Mouse (Mus musculus) common myeloid progenitor, adult 5-6 weeks (primary cell): ENCODE measurements around the gene Srgap3. TPM values are rescaled to one million over a fixed set of nuclear protein-coding genes. Genes with fewer than 3 reads are reported as not detected.
A peak's percentile ranks its signal among the peaks of the same experiment; 100 is the strongest.

Experiments
- ATAC-seq: replicated peaks from 2 replicates; pipeline ENCODE4 v1.8.0; 2016; ENCODE audit warnings: low read depth, mild to moderate bottlenecking, moderate TSS enrichment, inconsistent platforms; ENCODE audit not compliant: poor library complexity, severe bottlenecking
- total RNA-seq: library from RNA; stranded (forward); fragments of 200-1000, 187-1606 nt; gene quantifications from 2 replicates; pipeline ENCODE4 v1.2.3, GENCODE M21; 2017

The Srgap3 gene
- 2.5 and 8.0 TPM in 2 replicates for total RNA-seq

DNA sequence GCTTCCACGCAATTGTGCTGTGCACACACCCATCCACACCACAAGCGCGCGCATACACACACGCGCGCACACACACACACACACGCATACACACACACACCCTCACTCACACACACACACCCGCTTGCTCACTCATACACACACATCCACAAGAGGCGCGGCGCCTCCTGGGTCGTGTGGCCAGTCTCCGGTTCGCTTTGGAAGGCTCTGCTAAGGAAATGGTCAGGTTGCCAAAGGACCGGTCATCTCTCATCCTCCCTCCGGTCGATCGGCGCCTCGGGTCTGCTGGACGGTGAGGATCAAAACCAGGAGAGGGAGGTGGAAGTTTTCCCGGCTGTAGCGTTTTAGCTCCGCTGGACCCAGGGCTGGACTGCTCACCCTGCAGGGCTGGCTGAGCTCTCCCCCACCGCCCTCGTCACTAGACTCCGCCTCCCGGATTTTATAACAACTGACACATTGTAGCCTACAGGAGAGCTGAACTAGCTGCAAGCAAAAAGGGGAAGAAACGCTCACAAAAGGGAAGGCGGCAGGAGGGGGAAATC lies at the start of gene Srgap3:
TSS of gene Srgap3 (minus strand) at position 372 of the 542 bp plus-strand sequence.
- peak; percentile 84 for ATAC-seq

- ATAC-seq, result no peak
Measured at GRCm38 (mm10) chr6:112995708-112996107, 48.6 kb upstream of the Srgap3 start.

GRCm38 (mm10) chr6:112990119-112990518 lies 43.1 kb upstream of the Srgap3 start:
- ATAC-seq, result no peak

- no peak for ATAC-seq
Measured at GRCm38 (mm10) chr6:112985362-112986314, 38.6 kb upstream of the Srgap3 start.

DNA sequence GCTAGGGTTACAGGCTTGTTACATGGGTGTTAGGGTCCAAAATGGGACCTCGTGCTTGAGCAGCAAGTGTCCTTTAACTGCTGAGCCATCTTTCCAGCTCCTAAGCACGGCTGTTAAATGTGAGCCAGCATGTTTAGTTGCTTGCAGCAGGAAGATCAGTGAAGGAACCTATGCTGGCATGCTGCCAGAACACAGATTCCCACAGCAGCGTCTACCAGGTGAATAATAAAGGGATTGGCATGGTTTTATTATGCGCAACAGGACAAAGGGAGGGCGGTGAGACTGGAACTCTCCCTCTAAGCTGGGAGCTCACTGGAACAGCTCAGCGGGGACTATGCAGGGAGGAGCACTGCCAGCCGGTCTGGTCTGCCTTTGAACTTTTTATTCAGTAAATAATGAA lies 35.2 kb upstream of the Srgap3 start:
- ATAC-seq, result no peak

DNA sequence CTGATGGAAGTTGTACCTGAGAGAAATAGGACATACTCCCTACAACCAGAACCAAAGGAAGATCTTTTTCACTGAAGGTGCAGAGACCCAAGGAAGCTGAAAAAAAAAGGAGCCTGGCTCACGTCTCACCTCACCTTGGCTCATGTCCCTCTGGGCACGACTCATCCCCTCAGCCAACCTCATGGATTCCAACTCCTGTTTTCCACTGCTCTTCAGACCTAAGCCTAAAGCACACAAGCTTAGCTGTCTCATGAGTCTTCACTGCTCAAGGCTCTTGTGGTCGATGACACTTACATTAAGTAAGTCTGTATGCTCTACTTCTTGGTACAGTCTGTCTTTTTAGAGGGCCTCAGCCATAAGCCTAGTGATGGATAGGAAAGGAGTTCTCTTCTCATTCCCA lies 31.9 kb upstream of the Srgap3 start:
- no peak for ATAC-seq

DNA sequence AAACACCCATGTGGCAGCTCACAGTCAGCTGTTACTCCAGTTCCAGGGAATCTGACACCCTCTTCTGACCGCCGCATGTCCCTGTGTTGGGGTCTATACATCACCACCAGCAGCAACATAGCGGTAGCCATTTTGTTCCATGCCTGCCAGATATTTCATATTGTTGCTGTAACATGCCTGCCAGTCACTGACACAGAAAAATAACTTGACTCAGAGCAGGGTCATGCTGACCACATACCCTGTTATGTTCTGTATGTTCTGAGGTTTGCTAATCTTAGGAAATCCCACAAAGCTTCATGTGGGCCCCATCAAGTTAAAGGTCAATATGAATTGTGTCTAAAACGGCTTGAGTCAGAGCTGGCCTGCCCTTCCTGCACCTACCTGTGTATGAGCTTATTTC lies 30.2 kb upstream of the Srgap3 start:
- no peak for ATAC-seq

GRCm38 (mm10) chr6:112976541-112976940 lies 29.5 kb upstream of the Srgap3 start:
- no peak for ATAC-seq

DNA sequence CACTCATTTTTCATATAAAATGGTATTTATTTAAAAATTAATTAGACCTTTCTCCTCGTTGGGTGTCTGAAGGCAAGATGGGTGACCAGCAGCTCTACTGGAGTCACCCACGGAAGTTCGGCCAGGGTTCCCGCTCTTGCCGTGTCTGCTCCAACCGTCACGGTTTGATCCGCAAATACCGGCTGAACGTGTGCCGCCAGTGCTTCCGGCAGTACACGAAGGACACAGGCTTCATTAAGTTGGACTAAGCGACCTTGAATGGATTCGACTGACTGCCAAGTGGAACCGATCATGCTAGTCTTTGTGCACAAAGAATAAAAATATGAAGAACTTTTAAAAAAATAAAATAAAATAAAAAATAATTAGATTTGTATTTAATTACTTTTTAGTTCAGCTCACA lies 29.1 kb upstream of the Srgap3 start:
- no peak for ATAC-seq

DNA sequence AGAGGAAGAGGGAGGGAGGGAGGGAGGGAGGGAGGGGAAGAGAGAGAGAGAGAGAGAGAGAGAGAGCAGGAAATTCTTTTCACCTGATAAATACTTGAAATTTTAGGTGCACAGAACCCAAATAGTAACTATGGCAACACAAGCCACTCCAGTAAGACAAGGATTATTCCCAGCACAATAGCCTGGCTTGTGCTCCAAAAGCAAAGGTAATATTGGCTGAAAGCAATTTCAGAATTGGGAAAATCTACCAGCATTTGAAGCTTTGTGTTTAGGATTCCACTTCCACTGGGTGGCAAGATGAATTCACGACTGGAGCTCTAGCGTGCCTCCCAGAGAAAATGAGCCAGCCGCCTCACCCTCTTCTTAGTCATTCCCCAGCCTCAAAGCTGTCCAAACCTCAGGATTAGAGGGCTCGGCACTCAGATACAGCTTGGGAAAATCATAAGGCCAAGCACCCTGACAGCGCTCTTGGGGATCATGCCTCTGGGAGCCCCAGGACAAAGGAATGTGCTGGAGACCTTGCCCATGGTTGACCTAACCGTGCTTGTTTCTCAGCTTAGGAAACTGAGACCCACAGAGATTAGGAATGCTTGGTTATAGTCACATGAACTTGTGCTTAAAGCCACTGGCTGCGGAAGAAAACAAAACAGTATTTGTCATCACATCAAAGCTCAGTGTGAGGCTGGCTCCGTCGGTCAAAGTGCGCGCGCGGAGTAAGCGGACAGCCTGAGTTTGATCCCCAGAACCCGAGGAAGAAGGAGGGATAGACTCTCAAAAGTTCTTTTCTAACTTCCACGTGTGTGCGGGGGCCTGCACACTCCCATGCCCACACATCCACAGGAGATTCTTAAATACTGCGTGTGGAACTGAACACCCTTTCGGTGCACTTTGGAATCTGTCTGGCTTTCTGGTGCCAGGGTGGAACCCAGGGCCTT lies 27.0 kb upstream of the Srgap3 start:
- ATAC-seq, result no peak

- ATAC-seq, result peak; percentile 57
Measured at GRCm38 (mm10) chr6:112972858-112973631, 26.0 kb upstream of the Srgap3 start.

- ATAC-seq, result no peak
Measured at GRCm38 (mm10) chr6:112972127-112972526, 25.1 kb upstream of the Srgap3 start.

- peak; percentile 72 for ATAC-seq
Measured at GRCm38 (mm10) chr6:112971116-112971768, 24.2 kb upstream of the Srgap3 start.

GRCm38 (mm10) chr6:112967359-112967758 lies 20.3 kb upstream of the Srgap3 start:
- peak; percentile 57 for ATAC-seq

DNA sequence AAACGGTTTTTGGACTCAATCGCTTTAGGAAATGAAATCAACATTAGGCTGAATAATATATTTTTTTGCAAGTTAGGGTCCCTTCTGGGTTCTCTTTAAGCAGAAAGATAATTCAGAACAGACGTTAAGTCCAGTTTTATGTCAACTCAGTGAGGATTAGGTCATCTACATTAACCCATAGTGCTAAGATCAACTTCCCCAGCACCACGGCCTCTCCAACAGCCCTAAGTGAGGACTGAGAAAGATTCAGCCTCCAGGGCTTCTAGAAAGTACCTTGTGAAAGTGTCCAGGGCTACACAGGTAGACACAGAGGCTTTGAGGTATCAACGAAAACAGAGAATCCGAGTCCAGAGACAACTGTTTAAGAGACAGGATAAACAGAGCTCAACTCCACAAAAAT lies 11.3 kb upstream of the Srgap3 start:
- no peak for ATAC-seq

GRCm38 (mm10) chr6:112957583-112958280 lies 10.7 kb upstream of the Srgap3 start:
- ATAC-seq, result no peak

- ATAC-seq, result peak; percentile 92
Measured at GRCm38 (mm10) chr6:112955773-112956172, 8.7 kb upstream of the Srgap3 start.

- peak; percentile 51 for ATAC-seq
Measured at GRCm38 (mm10) chr6:112953905-112954304, 6.8 kb upstream of the Srgap3 start.

GRCm38 (mm10) chr6:112951254-112951653 lies 4.2 kb upstream of the Srgap3 start:
- ATAC-seq, result no peak
